Mouse (Mus musculus): ENCODE measurements around the gene Prima1. TPM values are rescaled to one million over a fixed set of nuclear protein-coding genes. Genes with fewer than 3 reads are reported as not detected.

Prima1 gene
- polyA plus RNA-seq (2012; rRNA removed), result 0.17 TPM in 1 of 2 replicates, not detected in the other

- WGBS, result 5% methylated on average over 54 of the region's 54 CpGs
- DNase-seq, result no peak
- H3K4me1 ChIP-seq (replicated peaks; ENCODE audit: control insufficient read depth, insufficient read depth, low read length), result no peaks in the 10 kb centered on the region
- TF ChIP-seq CTCF (IDR thresholded peaks at IDR 0.05; ENCODE audit: borderline replicate concordance, control insufficient read depth, extremely low read depth, insufficient read depth, low read length, poor library complexity), result no peak
- H3K4me3 ChIP-seq (ENCODE audit: control insufficient read depth, insufficient read depth, low read length), result no peak within 1 kb of the TSS
- no peaks in the 10 kb centered on the region for H3K36me3 ChIP-seq (ENCODE audit: control insufficient read depth, insufficient read depth, low read length)
- H3K27me3 ChIP-seq (ENCODE audit: control insufficient read depth, insufficient read depth, low read length), result no peaks in the 10 kb centered on the region
- H3K27ac ChIP-seq (ENCODE audit: control insufficient read depth, insufficient read depth, low read length), result no peak within 1 kb of the TSS
Measured at GRCm38 (mm10) chr12:103242083-103242581, at the start of gene Prima1. Gene Prima1 (minus strand): TSS chr12:103242150.

GRCm38 (mm10) chr12:103287276-103287675, 45.3 kb upstream of the Prima1 start:
- 49% methylated on average over 4 of the region's 4 CpGs for WGBS

GRCm38 (mm10) chr12:103283411-103283810, 41.5 kb upstream of the Prima1 start:
- WGBS, result 83% methylated on average over 3 of the region's 3 CpGs
- no peaks in the 10 kb centered on the region for H3K27me3 ChIP-seq (ENCODE audit: control insufficient read depth, insufficient read depth, low read length)
- H3K4me1 ChIP-seq (replicated peaks; ENCODE audit: control insufficient read depth, insufficient read depth, low read length), result no peaks in the 10 kb centered on the region
- no peak overlapping the region for H3K4me3 ChIP-seq (ENCODE audit: control insufficient read depth, insufficient read depth, low read length)
- no peak overlapping the region for H3K27ac ChIP-seq (ENCODE audit: control insufficient read depth, insufficient read depth, low read length)
- no peak for DNase-seq
- H3K36me3 ChIP-seq (ENCODE audit: control insufficient read depth, insufficient read depth, low read length), result no peaks in the 10 kb centered on the region
- TF ChIP-seq CTCF (IDR thresholded peaks at IDR 0.05; ENCODE audit: borderline replicate concordance, control insufficient read depth, extremely low read depth, insufficient read depth, low read length, poor library complexity), result no peak
- TF ChIP-seq POLR2A (IDR thresholded peaks at IDR 0.05; ENCODE audit: control insufficient read depth, extremely low read depth, insufficient read depth, low read length, poor library complexity), result no peak

More at GRCm38 (mm10) chr12:103287276-103287675, 45.3 kb upstream of the Prima1 start:
- Histone ChIP-seq H3K4me1 (replicated peaks; ENCODE audit: control insufficient read depth, insufficient read depth, low read length) (no peaks in the 10 kb centered on the region), H3K4me3 (ENCODE audit: control insufficient read depth, insufficient read depth, low read length) (no peak overlapping the region), H3K27ac (ENCODE audit: control insufficient read depth, insufficient read depth, low read length) (no peak overlapping the region), H3K27me3 (ENCODE audit: control insufficient read depth, insufficient read depth, low read length) (no peaks in the 10 kb centered on the region), H3K36me3 (ENCODE audit: control insufficient read depth, insufficient read depth, low read length) (no peaks in the 10 kb centered on the region)
- TF ChIP-seq POLR2A (IDR thresholded peaks at IDR 0.05; ENCODE audit: control insufficient read depth, extremely low read depth, insufficient read depth, low read length, poor library complexity) (no peak), CTCF (IDR thresholded peaks at IDR 0.05; ENCODE audit: borderline replicate concordance, control insufficient read depth, extremely low read depth, insufficient read depth, low read length, poor library complexity) (no peak)
- no peak for DNase-seq

GRCm38 (mm10) chr12:103282936-103283335, 41.0 kb upstream of the Prima1 start:
- H3K4me1 ChIP-seq (replicated peaks; ENCODE audit: control insufficient read depth, insufficient read depth, low read length), result no peaks in the 10 kb centered on the region
- no peaks in the 10 kb centered on the region for H3K36me3 ChIP-seq (ENCODE audit: control insufficient read depth, insufficient read depth, low read length)
- WGBS, result 66% methylated on average over 6 of the region's 6 CpGs
- H3K27me3 ChIP-seq (ENCODE audit: control insufficient read depth, insufficient read depth, low read length), result no peaks in the 10 kb centered on the region
- TF ChIP-seq POLR2A (IDR thresholded peaks at IDR 0.05; ENCODE audit: control insufficient read depth, extremely low read depth, insufficient read depth, low read length, poor library complexity) (no peak), CTCF (IDR thresholded peaks at IDR 0.05; ENCODE audit: borderline replicate concordance, control insufficient read depth, extremely low read depth, insufficient read depth, low read length, poor library complexity) (no peak)
- no peak for DNase-seq
- no peak overlapping the region for H3K27ac ChIP-seq (ENCODE audit: control insufficient read depth, insufficient read depth, low read length)
- no peak overlapping the region for H3K4me3 ChIP-seq (ENCODE audit: control insufficient read depth, insufficient read depth, low read length)

GRCm38 (mm10) chr12:103281912-103282311, 40.0 kb upstream of the Prima1 start:
- no peak for DNase-seq
- TF ChIP-seq CTCF (IDR thresholded peaks at IDR 0.05; ENCODE audit: borderline replicate concordance, control insufficient read depth, extremely low read depth, insufficient read depth, low read length, poor library complexity) (no peak), POLR2A (IDR thresholded peaks at IDR 0.05; ENCODE audit: control insufficient read depth, extremely low read depth, insufficient read depth, low read length, poor library complexity) (no peak)
- no peak overlapping the region for H3K27ac ChIP-seq (ENCODE audit: control insufficient read depth, insufficient read depth, low read length)
- H3K4me1 ChIP-seq (replicated peaks; ENCODE audit: control insufficient read depth, insufficient read depth, low read length), result no peaks in the 10 kb centered on the region
- H3K36me3 ChIP-seq (ENCODE audit: control insufficient read depth, insufficient read depth, low read length), result no peaks in the 10 kb centered on the region
- WGBS, result 79% methylated on average over 4 of the region's 4 CpGs
- H3K27me3 ChIP-seq (ENCODE audit: control insufficient read depth, insufficient read depth, low read length), result no peaks in the 10 kb centered on the region
- H3K4me3 ChIP-seq (ENCODE audit: control insufficient read depth, insufficient read depth, low read length), result no peak overlapping the region

GRCm38 (mm10) chr12:103281491-103281890, 39.5 kb upstream of the Prima1 start:
- Histone ChIP-seq H3K4me1 (replicated peaks; ENCODE audit: control insufficient read depth, insufficient read depth, low read length) (no peaks in the 10 kb centered on the region), H3K4me3 (ENCODE audit: control insufficient read depth, insufficient read depth, low read length) (no peak overlapping the region), H3K36me3 (ENCODE audit: control insufficient read depth, insufficient read depth, low read length) (no peaks in the 10 kb centered on the region), H3K27me3 (ENCODE audit: control insufficient read depth, insufficient read depth, low read length) (no peaks in the 10 kb centered on the region), H3K27ac (ENCODE audit: control insufficient read depth, insufficient read depth, low read length) (no peak overlapping the region)
- TF ChIP-seq CTCF (IDR thresholded peaks at IDR 0.05; ENCODE audit: borderline replicate concordance, control insufficient read depth, extremely low read depth, insufficient read depth, low read length, poor library complexity) (no peak), POLR2A (IDR thresholded peaks at IDR 0.05; ENCODE audit: control insufficient read depth, extremely low read depth, insufficient read depth, low read length, poor library complexity) (no peak)
- 79% methylated on average over 2 of the region's 2 CpGs for WGBS
- DNase-seq, result no peak

GRCm38 (mm10) chr12:103276422-103276821, 34.5 kb upstream of the Prima1 start:
- Histone ChIP-seq H3K36me3 (ENCODE audit: control insufficient read depth, insufficient read depth, low read length) (no peaks in the 10 kb centered on the region), H3K4me1 (replicated peaks; ENCODE audit: control insufficient read depth, insufficient read depth, low read length) (no peaks in the 10 kb centered on the region), H3K4me3 (ENCODE audit: control insufficient read depth, insufficient read depth, low read length) (no peak overlapping the region), H3K27ac (ENCODE audit: control insufficient read depth, insufficient read depth, low read length) (no peak overlapping the region), H3K27me3 (ENCODE audit: control insufficient read depth, insufficient read depth, low read length) (no peaks in the 10 kb centered on the region)
- TF ChIP-seq POLR2A (IDR thresholded peaks at IDR 0.05; ENCODE audit: control insufficient read depth, extremely low read depth, insufficient read depth, low read length, poor library complexity) (no peak), CTCF (IDR thresholded peaks at IDR 0.05; ENCODE audit: borderline replicate concordance, control insufficient read depth, extremely low read depth, insufficient read depth, low read length, poor library complexity) (no peak)
- DNase-seq, result no peak
- 46% methylated on average over 4 of the region's 4 CpGs for WGBS
